Mouse (Mus musculus): Measurements from ENCODE around the gene Psma6. TPM values are rescaled to one million over a fixed set of nuclear protein-coding genes. Genes with fewer than 3 reads are reported as not detected.

Gene Psma6
- polyA plus RNA-seq, 1 experiment: 266 TPM

DNA sequence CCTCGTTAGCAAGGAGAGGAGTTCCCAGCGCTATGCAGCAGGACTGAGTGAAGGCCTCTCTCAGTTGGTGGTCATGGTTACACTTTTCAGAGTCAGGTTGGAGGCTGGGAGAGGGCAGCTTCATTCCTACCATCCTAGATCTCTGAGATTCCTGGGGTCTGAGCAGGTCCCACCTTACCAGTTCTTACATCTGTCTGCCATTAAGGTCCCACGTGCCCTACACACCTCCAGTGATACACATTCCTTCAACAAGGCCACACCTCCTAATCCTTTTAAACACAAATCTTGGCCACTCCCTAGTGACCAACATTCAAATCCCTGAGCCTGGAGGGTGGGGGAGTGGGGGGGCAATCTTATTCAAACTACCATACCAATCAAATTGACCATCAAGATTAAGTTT is 72.1 kb downstream of the Psma6 start:
- no peak overlapping the region for H3K4me2 ChIP-seq (ENCODE audit: low read depth)
- H3K4me3 ChIP-seq: no peak overlapping the region
- TF ChIP-seq E2F4 (IDR thresholded peaks at IDR 0.05; ENCODE audit: insufficient read depth) (no peak), TCF3 (IDR thresholded peaks at IDR 0.05; ENCODE audit: insufficient read length, low read depth) (no peak)
- no peaks in the 10 kb centered on the region for H3K36me3 ChIP-seq (ENCODE audit: control insufficient read depth, insufficient read depth)
- H3ac ChIP-seq (ENCODE audit: control insufficient read depth, insufficient read length): no peak overlapping the region
- no peaks in the 10 kb centered on the region for H3K79me2 ChIP-seq (ENCODE audit: control insufficient read depth, insufficient read depth)
- H3K27me3 ChIP-seq (ENCODE audit: control insufficient read depth, insufficient read depth, insufficient read length): no peaks in the 10 kb centered on the region

DNA sequence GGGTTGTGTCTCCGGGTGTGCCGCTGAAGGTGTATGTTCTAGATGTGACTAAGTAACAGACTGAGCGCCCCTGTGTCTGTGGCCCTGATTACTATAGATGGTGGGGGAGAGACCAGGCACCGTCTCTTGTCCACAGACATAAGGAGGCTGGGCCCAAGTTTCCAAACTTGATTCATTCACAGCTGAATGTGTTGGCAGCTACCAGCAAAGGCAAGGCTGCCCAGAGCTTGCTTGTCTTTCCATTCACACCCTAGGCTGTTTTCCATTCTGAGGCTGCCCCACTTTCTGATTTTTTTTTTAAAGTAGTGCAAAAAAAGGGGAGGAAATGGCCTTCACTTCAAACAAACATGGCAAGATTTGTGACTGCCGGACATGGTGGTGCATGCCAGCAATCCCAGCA is 72.9 kb downstream of the Psma6 start:
- H3K4me3 ChIP-seq: no peak overlapping the region
- H3K4me2 ChIP-seq (ENCODE audit: low read depth): no peak overlapping the region
- no peaks in the 10 kb centered on the region for H3K27me3 ChIP-seq (ENCODE audit: control insufficient read depth, insufficient read depth, insufficient read length)
- H3K36me3 ChIP-seq (ENCODE audit: control insufficient read depth, insufficient read depth): no peaks in the 10 kb centered on the region
- no peak for TF ChIP-seq USF1 (IDR thresholded peaks at IDR 0.05; ENCODE audit: low read depth)
- TF ChIP-seq E2F4 (IDR thresholded peaks at IDR 0.05; ENCODE audit: insufficient read depth): no peak
- no peak for TF ChIP-seq POLR2A (IDR thresholded peaks at IDR 0.05; ENCODE audit: insufficient read length, low read depth)
- TF ChIP-seq MAX (IDR thresholded peaks at IDR 0.05; ENCODE audit: low read depth): no peak
- TF ChIP-seq SRF (IDR thresholded peaks at IDR 0.05; ENCODE audit: control insufficient read depth, insufficient read length, low read depth): no peak
- TF ChIP-seq TCF3 (IDR thresholded peaks at IDR 0.05; ENCODE audit: insufficient read length, low read depth): no peak
- TF ChIP-seq MYOG (IDR thresholded peaks at IDR 0.05; ENCODE audit: control insufficient read depth in 1 of 3, insufficient read depth in 1 of 3, insufficient read length in 2 of 3, low read depth in 2 of 3): no peak
- no peak for TF ChIP-seq REST (IDR thresholded peaks at IDR 0.05; ENCODE audit: insufficient read depth, insufficient read length)
- no peaks in the 10 kb centered on the region for H3K79me2 ChIP-seq (ENCODE audit: control insufficient read depth, insufficient read depth)
- H3ac ChIP-seq (ENCODE audit: control insufficient read depth, insufficient read length): no peak overlapping the region

DNA sequence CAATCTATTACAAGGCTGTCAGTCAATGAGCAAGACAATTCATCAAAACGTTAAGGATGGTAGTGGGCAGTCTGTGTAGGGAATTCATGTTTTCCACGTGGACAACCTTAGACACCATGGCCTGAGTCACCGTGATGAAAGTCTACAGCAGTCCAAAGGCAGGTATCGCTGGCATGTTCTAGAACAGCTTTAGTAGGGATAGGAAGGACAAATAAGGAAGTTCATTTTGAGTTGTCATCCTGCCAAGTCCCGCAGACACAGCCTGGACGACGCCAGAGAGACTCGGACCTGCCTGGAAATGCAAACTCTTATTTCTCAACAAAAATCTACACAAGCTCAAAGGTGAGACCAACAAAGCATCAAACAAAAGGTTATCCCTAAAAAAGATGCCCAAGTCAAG is 75.7 kb downstream of the Psma6 start:
- TF ChIP-seq MYOG (IDR thresholded peaks at IDR 0.05; ENCODE audit: control insufficient read depth in 1 of 3, insufficient read depth in 1 of 3, insufficient read length in 2 of 3, low read depth in 2 of 3) (no peak), SRF (IDR thresholded peaks at IDR 0.05; ENCODE audit: control insufficient read depth, insufficient read length, low read depth) (no peak), E2F4 (IDR thresholded peaks at IDR 0.05; ENCODE audit: insufficient read depth) (no peak), TCF3 (IDR thresholded peaks at IDR 0.05; ENCODE audit: insufficient read length, low read depth) (no peak), REST (IDR thresholded peaks at IDR 0.05; ENCODE audit: insufficient read depth, insufficient read length) (no peak), CEBPB (IDR thresholded peaks at IDR 0.05; ENCODE audit: insufficient read depth, poor library complexity, severe bottlenecking) (no peak), POLR2AphosphoS2 (IDR thresholded peaks at IDR 0.05; ENCODE audit: insufficient read length, low read depth) (no peak), USF1 (IDR thresholded peaks at IDR 0.05; ENCODE audit: low read depth) (no peak), MAX (IDR thresholded peaks at IDR 0.05; ENCODE audit: low read depth) (no peak), POLR2A (IDR thresholded peaks at IDR 0.05; ENCODE audit: insufficient read length, low read depth) (no peak), TCF12 (IDR thresholded peaks at IDR 0.05; ENCODE audit: insufficient read depth, poor library complexity, severe bottlenecking) (no peak), MYOD1 (IDR thresholded peaks at IDR 0.05; ENCODE audit: control insufficient read depth in 1 of 3, insufficient read length in 2 of 3, low read depth in 2 of 3) (no peak)
- no peaks in the 10 kb centered on the region for H3K36me3 ChIP-seq (ENCODE audit: control insufficient read depth, insufficient read depth)

DNA sequence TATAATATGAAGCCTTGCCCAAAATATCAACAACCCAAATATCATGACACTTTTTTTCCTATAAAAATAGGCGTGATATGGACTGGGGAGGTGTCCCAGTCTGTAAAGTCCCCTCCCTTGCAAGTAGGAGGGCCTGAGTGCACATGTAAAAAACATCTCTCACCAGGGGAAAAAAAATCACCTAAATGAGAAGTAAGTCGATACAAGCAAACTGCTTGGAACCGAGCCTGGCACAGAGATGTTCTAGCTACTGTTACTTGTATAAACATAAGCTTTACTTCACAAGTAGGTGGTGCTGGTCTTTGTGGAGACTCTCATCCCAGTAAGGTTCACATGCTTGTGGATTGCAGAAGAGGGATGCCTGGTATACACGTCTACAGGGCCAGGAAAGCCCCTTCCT is 76.9 kb downstream of the Psma6 start:
- H3K4me2 ChIP-seq (ENCODE audit: low read depth): no peak overlapping the region
- H3K36me3 ChIP-seq (ENCODE audit: control insufficient read depth, insufficient read depth): no peaks in the 10 kb centered on the region
- no peak overlapping the region for H3K4me3 ChIP-seq
- no peaks in the 10 kb centered on the region for H3K79me2 ChIP-seq (ENCODE audit: control insufficient read depth, insufficient read depth)
- TF ChIP-seq USF1 (IDR thresholded peaks at IDR 0.05; ENCODE audit: low read depth): no peak
- no peak for TF ChIP-seq TCF12 (IDR thresholded peaks at IDR 0.05; ENCODE audit: insufficient read depth, poor library complexity, severe bottlenecking)
- TF ChIP-seq POLR2A (IDR thresholded peaks at IDR 0.05; ENCODE audit: insufficient read length, low read depth): no peak
- no peak for TF ChIP-seq MAX (IDR thresholded peaks at IDR 0.05; ENCODE audit: low read depth)
- TF ChIP-seq TCF3 (IDR thresholded peaks at IDR 0.05; ENCODE audit: insufficient read length, low read depth): no peak
- TF ChIP-seq SRF (IDR thresholded peaks at IDR 0.05; ENCODE audit: control insufficient read depth, insufficient read length, low read depth): no peak
- TF ChIP-seq REST (IDR thresholded peaks at IDR 0.05; ENCODE audit: insufficient read depth, insufficient read length): no peak
- TF ChIP-seq MYOG (IDR thresholded peaks at IDR 0.05; ENCODE audit: control insufficient read depth in 1 of 3, insufficient read depth in 1 of 3, insufficient read length in 2 of 3, low read depth in 2 of 3): no peak
- TF ChIP-seq POLR2AphosphoS2 (IDR thresholded peaks at IDR 0.05; ENCODE audit: insufficient read length, low read depth): no peak
- TF ChIP-seq E2F4 (IDR thresholded peaks at IDR 0.05; ENCODE audit: insufficient read depth): no peak
- no peak for TF ChIP-seq CEBPB (IDR thresholded peaks at IDR 0.05; ENCODE audit: insufficient read depth, poor library complexity, severe bottlenecking)
- no peak for TF ChIP-seq MYOD1 (IDR thresholded peaks at IDR 0.05; ENCODE audit: control insufficient read depth in 1 of 3, insufficient read length in 2 of 3, low read depth in 2 of 3)
- H3K27me3 ChIP-seq (ENCODE audit: control insufficient read depth, insufficient read depth, insufficient read length): no peaks in the 10 kb centered on the region
- H3ac ChIP-seq (ENCODE audit: control insufficient read depth, insufficient read length): no peak overlapping the region

More for the DNA sequence above, 75.7 kb downstream of the Psma6 start:
- Histone ChIP-seq H3K27me3 (ENCODE audit: control insufficient read depth, insufficient read depth, insufficient read length) (no peaks in the 10 kb centered on the region), H3K4me2 (ENCODE audit: low read depth) (no peak overlapping the region), H3K79me2 (ENCODE audit: control insufficient read depth, insufficient read depth) (no peaks in the 10 kb centered on the region), H3ac (ENCODE audit: control insufficient read depth, insufficient read length) (no peak overlapping the region), H3K4me3 (no peak overlapping the region)

DNA sequence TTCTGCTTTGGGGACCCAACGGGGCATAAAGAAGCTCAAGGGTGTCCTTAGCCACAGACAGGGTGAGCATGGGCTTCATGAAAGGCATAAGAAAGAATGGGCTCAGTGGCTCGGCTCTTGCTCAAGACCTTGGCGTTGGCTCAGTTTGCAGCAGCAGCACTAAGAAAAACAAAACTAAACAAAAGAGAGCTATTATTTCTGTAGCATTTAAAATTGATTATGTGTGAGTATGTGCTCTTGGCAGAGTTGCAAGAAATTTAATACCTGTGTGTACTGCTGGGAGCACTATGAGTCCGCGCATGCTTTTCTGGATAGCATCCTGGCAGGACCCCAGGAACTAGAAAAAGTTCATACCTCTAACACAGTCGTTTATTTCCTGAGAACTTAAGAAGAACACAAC is 77.7 kb downstream of the Psma6 start:
- Histone ChIP-seq H3K4me2 (ENCODE audit: low read depth) (no peak overlapping the region), H3K79me2 (ENCODE audit: control insufficient read depth, insufficient read depth) (no peaks in the 10 kb centered on the region), H3K4me3 (no peak overlapping the region), H3K36me3 (ENCODE audit: control insufficient read depth, insufficient read depth) (no peaks in the 10 kb centered on the region), H3ac (ENCODE audit: control insufficient read depth, insufficient read length) (no peak overlapping the region), H3K27me3 (ENCODE audit: control insufficient read depth, insufficient read depth, insufficient read length) (no peaks in the 10 kb centered on the region)
- no peak for TF ChIP-seq CEBPB (IDR thresholded peaks at IDR 0.05; ENCODE audit: insufficient read depth, poor library complexity, severe bottlenecking)

Data from myocyte (in vitro differentiated cells).